Mouse (Mus musculus) midbrain, embryonic 10.5 days (tissue): ENCODE results near the gene Akr1b7. TPM values are rescaled to one million over a fixed set of nuclear protein-coding genes. Genes with fewer than 3 reads are reported as not detected.
"Not testable (repeated sequence)": the region's sequence is repeated elsewhere in the genome, so short reads cannot be mapped to it uniquely, and the experiment has no call there.

ENCODE experiments used
- DNase-seq: peaks from one replicate; pipeline ENCODE4 v3.0.0-alpha.2; 2017; ENCODE audit warnings: low spot score
- H3K27ac ChIP-seq: fragments of 300-500 bp; sonication (generic); replicated peaks from 2 replicates; pipeline ENCODE4 v1.5.1; 2016; ENCODE audit warnings: mild to moderate bottlenecking
- H3K27me3 ChIP-seq: fragments of 300-500 bp; sonication (generic); 2 replicates; pipeline ENCODE4 v1.6.1; 2016; ENCODE audit warnings: low read depth, mild to moderate bottlenecking; ENCODE audit not compliant: poor library complexity, severe bottlenecking
- H3K36me3 ChIP-seq: fragments of 300-500 bp; sonication (generic); 2 replicates; pipeline ENCODE4 v1.6.1; 2016; ENCODE audit warnings: mild to moderate bottlenecking, moderate library complexity
- H3K4me1 ChIP-seq: fragments of 300-500 bp; sonication (generic); 2 replicates; pipeline ENCODE4 v1.6.1; 2016
- H3K4me3 ChIP-seq: fragments of 300-500 bp; sonication (generic); 2 replicates; pipeline ENCODE4 v1.5.1; 2016; ENCODE audit warnings: mild to moderate bottlenecking, moderate library complexity
- H3K9me3 ChIP-seq: fragments of 300-500 bp; sonication (generic); replicated peaks from 2 replicates; pipeline ENCODE4 v1.6.1; 2016; ENCODE audit warnings: mild to moderate bottlenecking
- WGBS: fragments of 180-500 bp; shearing (Covaris S2); methylation state at CpG from one replicate; pipeline ENCODE4 v1.1.7; 2016; 5-methylcytosine and 5-hydroxymethylcytosine counted together
- polyA plus RNA-seq: library from polyadenylated mRNA; unstranded; fragments of >200 nt; fragmentation: Nextera tagmentation; extraction: Ambion mirVana; gene quantifications from 2 replicates; pipeline ENCODE4 v1.2.1, GENCODE M21; 2016

The Akr1b7 gene
- polyA plus RNA-seq, 1 experiment from 2014 or later = not detected

- 87% methylated on average over 5 of the region's 5 CpGs for WGBS
- no peak overlapping the region for H3K4me3 ChIP-seq
- no peak for DNase-seq
Measured at GRCm38 (mm10) chr6:34395897-34396296, 16.2 kb upstream of the Akr1b7 start.

GRCm38 (mm10) chr6:34398431-34398830, 13.7 kb upstream of the Akr1b7 start:
- no peak overlapping the region for H3K27ac ChIP-seq
- 87% methylated on average over 6 of the region's 6 CpGs for WGBS
- H3K9me3 ChIP-seq = no peaks in the 10 kb centered on the region
- H3K4me3 ChIP-seq = no peak overlapping the region
- no peak for DNase-seq
- no peaks in the 10 kb centered on the region for H3K27me3 ChIP-seq
- H3K36me3 ChIP-seq = 0 out of 2 replicates have a peak, but pooled peaks cover 3% of the 10 kb centered on the region
- H3K4me1 ChIP-seq = no peaks in the 10 kb centered on the region

More at GRCm38 (mm10) chr6:34395897-34396296, 16.2 kb upstream of the Akr1b7 start:
- Histone ChIP-seq H3K9me3 (peaks cover 5% of the 10 kb centered on the region; the same call in 1 of the 2 replicates), H3K27ac (no peak overlapping the region), H3K36me3 (peaks cover 14% of the 10 kb centered on the region), H3K27me3 (no peaks in the 10 kb centered on the region), H3K4me1 (no peaks in the 10 kb centered on the region)

GRCm38 (mm10) chr6:34399606-34400220, 12.4 kb upstream of the Akr1b7 start:
- Histone ChIP-seq H3K4me3 (no peak overlapping the region), H3K9me3 (no peaks in the 10 kb centered on the region), H3K4me1 (no peaks in the 10 kb centered on the region), H3K27ac (no peak overlapping the region), H3K27me3 (no peaks in the 10 kb centered on the region), H3K36me3 (no peaks in the 10 kb centered on the region)
- DNase-seq = no peak
- 83% methylated on average over 13 of the region's 13 CpGs for WGBS

- H3K4me3 ChIP-seq = no peak overlapping the region
- H3K27me3 ChIP-seq = no peaks in the 10 kb centered on the region
- no peak overlapping the region for H3K27ac ChIP-seq
- H3K36me3 ChIP-seq = no peaks in the 10 kb centered on the region
- H3K9me3 ChIP-seq = no peaks in the 10 kb centered on the region
- no peaks in the 10 kb centered on the region for H3K4me1 ChIP-seq
- 86% methylated on average over 2 of the region's 2 CpGs for WGBS
- no peak for DNase-seq
Measured at GRCm38 (mm10) chr6:34400696-34401095, 11.4 kb upstream of the Akr1b7 start.

- WGBS = 94% methylated on average over 4 of the region's 4 CpGs
- Histone ChIP-seq H3K9me3 (no peaks in the 10 kb centered on the region), H3K36me3 (no peaks in the 10 kb centered on the region), H3K27me3 (no peaks in the 10 kb centered on the region), H3K4me1 (no peaks in the 10 kb centered on the region), H3K4me3 (no peak overlapping the region), H3K27ac (no peak overlapping the region)
- DNase-seq = no peak
Measured at GRCm38 (mm10) chr6:34406746-34407145, 5.4 kb upstream of the Akr1b7 start.

- DNase-seq = no peak
- no peaks in the 10 kb centered on the region for H3K9me3 ChIP-seq
- no peak overlapping the region for H3K27ac ChIP-seq
- 89% methylated on average over 10 of the region's 10 CpGs for WGBS
- H3K4me1 ChIP-seq = no peaks in the 10 kb centered on the region
- no peaks in the 10 kb centered on the region for H3K36me3 ChIP-seq
- no peak overlapping the region for H3K4me3 ChIP-seq
- H3K27me3 ChIP-seq = no peaks in the 10 kb centered on the region
Measured at GRCm38 (mm10) chr6:34407403-34407802, 4.7 kb upstream of the Akr1b7 start.

- Histone ChIP-seq H3K27me3 (no peaks in the 10 kb centered on the region), H3K9me3 (no peaks in the 10 kb centered on the region), H3K27ac (no peak overlapping the region), H3K36me3 (no peaks in the 10 kb centered on the region), H3K4me1 (no peaks in the 10 kb centered on the region), H3K4me3 (no peak overlapping the region)
- no peak for DNase-seq
- WGBS = 83% methylated on average over 1 of the region's 1 CpGs
Measured at GRCm38 (mm10) chr6:34412688-34413087, 554 bp downstream of the Akr1b7 start.

GRCm38 (mm10) chr6:34413386-34413785, 1.3 kb downstream of the Akr1b7 start:
- not testable (repeated sequence) for H3K9me3 ChIP-seq, H3K27me3 ChIP-seq, H3K4me3 ChIP-seq, DNase-seq, H3K4me1 ChIP-seq, H3K36me3 ChIP-seq, H3K27ac ChIP-seq
- WGBS = 74% methylated on average over 1 of the region's 1 CpGs

- Histone ChIP-seq H3K36me3 (no peaks in the 10 kb centered on the region), H3K9me3 (no peaks in the 10 kb centered on the region), H3K27ac (no peak overlapping the region), H3K4me1 (no peaks in the 10 kb centered on the region), H3K4me3 (no peak overlapping the region), H3K27me3 (no peaks in the 10 kb centered on the region)
- no peak for DNase-seq
- 89% methylated on average over 2 of the region's 2 CpGs for WGBS
Measured at GRCm38 (mm10) chr6:34416521-34416920, 4.4 kb downstream of the Akr1b7 start.

GRCm38 (mm10) chr6:34419071-34419470, 6.9 kb downstream of the Akr1b7 start:
- no peak overlapping the region for H3K27ac ChIP-seq
- H3K4me3 ChIP-seq = no peak overlapping the region
- H3K9me3 ChIP-seq = no peaks in the 10 kb centered on the region
- no peak for DNase-seq
- no peaks in the 10 kb centered on the region for H3K27me3 ChIP-seq
- no peaks in the 10 kb centered on the region for H3K4me1 ChIP-seq
- H3K36me3 ChIP-seq = no peaks in the 10 kb centered on the region

GRCm38 (mm10) chr6:34439006-34439405, 26.9 kb downstream of the Akr1b7 start:
- DNase-seq = no peak

GRCm38 (mm10) chr6:34441556-34442257, 29.6 kb downstream of the Akr1b7 start:
- Histone ChIP-seq H3K36me3 (no peaks in the 10 kb centered on the region), H3K4me1 (peaks cover 4% of the 10 kb centered on the region; the same call in 1 of the 2 replicates), H3K4me3 (no peak overlapping the region), H3K9me3 (no peaks in the 10 kb centered on the region), H3K27me3 (no peaks in the 10 kb centered on the region), H3K27ac (no peak overlapping the region)
- WGBS = 79% methylated on average over 9 of the region's 9 CpGs
- no peak for DNase-seq

More at GRCm38 (mm10) chr6:34439006-34439405, 26.9 kb downstream of the Akr1b7 start:
- no peak overlapping the region for H3K27ac ChIP-seq
- no peaks in the 10 kb centered on the region for H3K36me3 ChIP-seq
- no peaks in the 10 kb centered on the region for H3K27me3 ChIP-seq
- H3K4me3 ChIP-seq = no peak overlapping the region
- no peaks in the 10 kb centered on the region for H3K9me3 ChIP-seq
- WGBS = 78% methylated on average over 2 of the region's 2 CpGs
- H3K4me1 ChIP-seq = peaks cover 5% of the 10 kb centered on the region; the same call in 1 of the 2 replicates

GRCm38 (mm10) chr6:34443791-34444190, 31.7 kb downstream of the Akr1b7 start:
- WGBS = 81% methylated on average over 2 of the region's 2 CpGs
- H3K4me1 ChIP-seq = no peaks in the 10 kb centered on the region
- no peak overlapping the region for H3K27ac ChIP-seq
- no peak for DNase-seq
- no peaks in the 10 kb centered on the region for H3K9me3 ChIP-seq
- no peaks in the 10 kb centered on the region for H3K27me3 ChIP-seq
- H3K36me3 ChIP-seq = no peaks in the 10 kb centered on the region
- no peak overlapping the region for H3K4me3 ChIP-seq
